Mouse (Mus musculus): Measurements from ENCODE around the gene Bicra. TPM values are rescaled to one million over a fixed set of nuclear protein-coding genes. Genes with fewer than 3 reads are reported as not detected.

The Bicra gene
- 9.4 and 10.3 TPM in 2 replicates for polyA plus RNA-seq (2015; fragmentation: Nextera tagmentation; extraction: Ambion mirVana)

DNA sequence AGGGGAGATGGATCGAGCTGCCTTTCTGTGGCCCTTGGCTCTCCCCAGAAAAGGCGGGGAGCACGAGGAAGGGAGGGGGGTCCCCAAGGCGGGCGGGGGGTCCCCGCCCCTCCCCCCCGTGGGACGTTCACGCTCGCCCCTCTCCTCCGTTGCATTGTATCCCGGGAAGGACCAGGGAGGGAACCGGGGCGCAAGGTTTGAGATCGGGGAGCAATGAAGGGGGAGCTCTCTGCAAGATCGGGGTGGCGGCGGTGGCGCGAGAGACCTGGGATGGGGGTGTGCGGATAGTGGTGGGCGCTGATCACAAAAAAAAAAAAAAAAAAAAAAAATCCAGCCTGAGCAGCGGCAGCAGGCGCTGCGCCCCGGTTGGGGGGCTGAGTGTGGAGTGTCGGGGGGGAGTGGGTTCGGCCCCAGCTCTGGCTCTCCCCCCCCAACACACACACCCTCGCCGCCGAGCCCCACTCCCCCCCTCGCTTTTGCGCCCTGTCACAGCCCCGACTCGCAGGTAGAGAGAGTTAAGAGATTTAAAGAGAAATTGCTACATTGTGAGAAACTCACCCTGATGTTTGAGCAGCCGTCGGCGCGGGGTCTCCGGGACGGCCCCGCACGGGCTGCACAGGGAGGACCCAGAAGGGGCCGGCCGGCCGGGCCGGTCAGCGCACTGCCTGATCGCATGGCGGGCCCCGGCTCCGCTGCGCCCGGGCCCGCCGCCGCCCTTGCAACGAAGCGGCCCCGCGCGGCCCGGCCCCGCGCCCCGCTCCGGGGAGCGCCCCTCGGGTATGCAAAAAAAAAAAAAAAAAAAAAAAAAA is at the start of gene Bicra:
Bicra (minus strand) TSS at position 584 of the 809 bp plus-strand sequence.
- Histone ChIP-seq H3K4me1 (peaks cover 64% of the 10 kb centered on the region), H3K9me3 (replicated peaks) (no peaks in the 10 kb centered on the region), H3K27ac (replicated peaks) (peak within 1 kb of the TSS; percentile 97), H3K27me3 (no peaks in the 10 kb centered on the region), H3K9ac (peak within 1 kb of the TSS; percentile 98), H3K4me3 (replicated peaks) (peak within 1 kb of the TSS; percentile 86), H3K4me2 (replicated peaks) (peak within 1 kb of the TSS; percentile 76), H3K36me3 (no peaks in the 10 kb centered on the region)
- peak; percentile 68 for ATAC-seq (ENCODE audit: insufficient number of reproducible peaks, low FRiP score, low TSS enrichment, low read depth)
- under 1% methylated on average over 63 of the region's 69 CpGs for WGBS

- no peak overlapping the region for H3K27ac ChIP-seq (replicated peaks)
- WGBS: 67% methylated on average over 3 of the region's 3 CpGs
- ATAC-seq (ENCODE audit: insufficient number of reproducible peaks, low FRiP score, low TSS enrichment, low read depth): no peak
These were observed 46.9 kb upstream of the Bicra start for GRCm38 (mm10) chr7:16094592-16094991.

GRCm38 (mm10) chr7:16087587-16087986 is 39.9 kb upstream of the Bicra start:
- Histone ChIP-seq H3K27ac (replicated peaks) (no peak overlapping the region), H3K36me3 (no peaks in the 10 kb centered on the region), H3K4me1 (no peaks in the 10 kb centered on the region), H3K9ac (no peak overlapping the region), H3K4me2 (replicated peaks) (no peak overlapping the region), H3K4me3 (replicated peaks) (no peak overlapping the region), H3K27me3 (no peaks in the 10 kb centered on the region), H3K9me3 (replicated peaks) (no peaks in the 10 kb centered on the region)
- ATAC-seq (ENCODE audit: insufficient number of reproducible peaks, low FRiP score, low TSS enrichment, low read depth): no peak
- 76% methylated on average over 2 of the region's 2 CpGs for WGBS

More at GRCm38 (mm10) chr7:16094592-16094991, 46.9 kb upstream of the Bicra start:
- no peak overlapping the region for H3K4me3 ChIP-seq (replicated peaks)
- peaks cover 11% of the 10 kb centered on the region for H3K4me1 ChIP-seq
- H3K4me2 ChIP-seq (replicated peaks): no peak overlapping the region
- no peaks in the 10 kb centered on the region for H3K27me3 ChIP-seq
- no peak overlapping the region for H3K9ac ChIP-seq
- no peaks in the 10 kb centered on the region for H3K9me3 ChIP-seq (replicated peaks)
- H3K36me3 ChIP-seq: no peaks in the 10 kb centered on the region

GRCm38 (mm10) chr7:16083361-16083760 is 35.6 kb upstream of the Bicra start:
- H3K4me2 ChIP-seq (replicated peaks): no peak overlapping the region
- ATAC-seq (ENCODE audit: insufficient number of reproducible peaks, low FRiP score, low TSS enrichment, low read depth): no peak
- no peak overlapping the region for H3K4me3 ChIP-seq (replicated peaks)
- no peak overlapping the region for H3K27ac ChIP-seq (replicated peaks)
- H3K9me3 ChIP-seq (replicated peaks): no peaks in the 10 kb centered on the region
- no peaks in the 10 kb centered on the region for H3K36me3 ChIP-seq
- H3K27me3 ChIP-seq: no peaks in the 10 kb centered on the region
- H3K4me1 ChIP-seq: no peaks in the 10 kb centered on the region
- no peak overlapping the region for H3K9ac ChIP-seq
- 54% methylated on average over 4 of the region's 4 CpGs for WGBS

- Histone ChIP-seq H3K4me2 (replicated peaks) (no peak overlapping the region), H3K36me3 (no peaks in the 10 kb centered on the region), H3K9me3 (replicated peaks) (no peaks in the 10 kb centered on the region), H3K27me3 (no peaks in the 10 kb centered on the region), H3K27ac (replicated peaks) (no peak overlapping the region), H3K4me3 (replicated peaks) (no peak overlapping the region), H3K4me1 (no peaks in the 10 kb centered on the region), H3K9ac (no peak overlapping the region)
- WGBS: 62% methylated on average over 4 of the region's 4 CpGs
- no peak for ATAC-seq (ENCODE audit: insufficient number of reproducible peaks, low FRiP score, low TSS enrichment, low read depth)
These were observed 32.9 kb upstream of the Bicra start for GRCm38 (mm10) chr7:16080581-16080980.

GRCm38 (mm10) chr7:16079947-16080346 is 32.2 kb upstream of the Bicra start:
- WGBS: 62% methylated on average over 1 of the region's 1 CpGs
- H3K9me3 ChIP-seq (replicated peaks): no peaks in the 10 kb centered on the region
- no peaks in the 10 kb centered on the region for H3K36me3 ChIP-seq
- H3K9ac ChIP-seq: no peak overlapping the region
- no peaks in the 10 kb centered on the region for H3K27me3 ChIP-seq
- H3K4me3 ChIP-seq (replicated peaks): no peak overlapping the region
- ATAC-seq (ENCODE audit: insufficient number of reproducible peaks, low FRiP score, low TSS enrichment, low read depth): no peak
- H3K4me1 ChIP-seq: no peaks in the 10 kb centered on the region
- H3K27ac ChIP-seq (replicated peaks): no peak overlapping the region
- no peak overlapping the region for H3K4me2 ChIP-seq (replicated peaks)

GRCm38 (mm10) chr7:16071906-16072305 is 24.2 kb upstream of the Bicra start:
- Histone ChIP-seq H3K36me3 (no peaks in the 10 kb centered on the region), H3K27ac (replicated peaks) (no peak overlapping the region), H3K27me3 (no peaks in the 10 kb centered on the region), H3K4me2 (replicated peaks) (no peak overlapping the region), H3K9me3 (replicated peaks) (no peaks in the 10 kb centered on the region), H3K9ac (no peak overlapping the region), H3K4me1 (no peaks in the 10 kb centered on the region), H3K4me3 (replicated peaks) (no peak overlapping the region)
- 77% methylated on average over 6 of the region's 6 CpGs for WGBS
- ATAC-seq (ENCODE audit: insufficient number of reproducible peaks, low FRiP score, low TSS enrichment, low read depth): no peak

GRCm38 (mm10) chr7:16070846-16071245 is 23.1 kb upstream of the Bicra start:
- no peak overlapping the region for H3K27ac ChIP-seq (replicated peaks)
- H3K4me2 ChIP-seq (replicated peaks): no peak overlapping the region
- H3K4me1 ChIP-seq: no peaks in the 10 kb centered on the region
- H3K4me3 ChIP-seq (replicated peaks): no peak overlapping the region
- H3K9ac ChIP-seq: no peak overlapping the region
- H3K27me3 ChIP-seq: no peaks in the 10 kb centered on the region
- no peak for ATAC-seq (ENCODE audit: insufficient number of reproducible peaks, low FRiP score, low TSS enrichment, low read depth)
- H3K9me3 ChIP-seq (replicated peaks): no peaks in the 10 kb centered on the region
- no peaks in the 10 kb centered on the region for H3K36me3 ChIP-seq

- WGBS: 33% methylated on average over 4 of the region's 4 CpGs
- Histone ChIP-seq H3K9ac (no peak overlapping the region), H3K4me3 (replicated peaks) (no peak overlapping the region), H3K4me1 (no peaks in the 10 kb centered on the region), H3K27ac (replicated peaks) (no peak overlapping the region), H3K9me3 (replicated peaks) (0 out of 2 replicates have a peak, but pooled peaks cover 4% of the 10 kb centered on the region), H3K27me3 (peaks cover 19% of the 10 kb centered on the region), H3K4me2 (replicated peaks) (no peak overlapping the region), H3K36me3 (no peaks in the 10 kb centered on the region)
- no peak for ATAC-seq (ENCODE audit: insufficient number of reproducible peaks, low FRiP score, low TSS enrichment, low read depth)
These were observed 15.8 kb upstream of the Bicra start for GRCm38 (mm10) chr7:16063490-16063889.

DNA sequence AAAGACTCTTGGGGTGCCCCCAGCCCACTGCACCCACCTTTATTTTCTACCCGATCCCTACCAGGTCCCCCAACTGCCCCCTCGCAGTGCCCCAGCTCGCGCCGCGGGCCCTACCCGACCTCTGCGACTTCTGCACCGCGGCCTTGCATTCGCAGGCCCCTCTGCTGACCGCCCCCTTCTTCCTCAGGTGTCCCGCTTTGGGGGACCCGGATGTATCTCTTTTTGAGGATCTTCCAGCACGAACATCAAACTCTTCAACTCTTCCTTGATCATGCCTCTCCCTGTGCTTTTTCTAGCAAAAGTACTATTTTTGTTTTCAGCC is 14.3 kb upstream of the Bicra start:
- no peak overlapping the region for H3K4me3 ChIP-seq (replicated peaks)
- 71% methylated on average over 15 of the region's 15 CpGs for WGBS
- no peak for ATAC-seq (ENCODE audit: insufficient number of reproducible peaks, low FRiP score, low TSS enrichment, low read depth)

GRCm38 (mm10) chr7:16061219-16062098 is 13.7 kb upstream of the Bicra start, which contains the start of gene Zfp541:
Zfp541 (plus strand) TSS chr7:16061814.
- Histone ChIP-seq H3K9ac (no peak within 1 kb of the TSS), H3K4me2 (replicated peaks) (peak within 1 kb of the TSS; percentile 35), H3K36me3 (no peaks in the 10 kb centered on the region), H3K27me3 (peaks cover 19% of the 10 kb centered on the region), H3K9me3 (replicated peaks) (0 out of 2 replicates have a peak, but pooled peaks cover 4% of the 10 kb centered on the region), H3K4me3 (replicated peaks) (peak within 1 kb of the TSS; percentile 12; the same call in 1 of the 2 replicates), H3K4me1 (no peaks in the 10 kb centered on the region), H3K27ac (replicated peaks) (no peak within 1 kb of the TSS)
- WGBS: 45% methylated on average over 79 of the region's 80 CpGs
- no peak for ATAC-seq (ENCODE audit: insufficient number of reproducible peaks, low FRiP score, low TSS enrichment, low read depth)

More for the DNA sequence above, 14.3 kb upstream of the Bicra start:
- Histone ChIP-seq H3K4me2 (replicated peaks) (no peak overlapping the region), H3K36me3 (no peaks in the 10 kb centered on the region), H3K27me3 (peaks cover 19% of the 10 kb centered on the region), H3K27ac (replicated peaks) (no peak overlapping the region), H3K9me3 (replicated peaks) (0 out of 2 replicates have a peak, but pooled peaks cover 4% of the 10 kb centered on the region), H3K9ac (no peak overlapping the region), H3K4me1 (no peaks in the 10 kb centered on the region)
